12 mouse cellular contexts compared by ENCODE assay signal in the genomic region with DNA sequence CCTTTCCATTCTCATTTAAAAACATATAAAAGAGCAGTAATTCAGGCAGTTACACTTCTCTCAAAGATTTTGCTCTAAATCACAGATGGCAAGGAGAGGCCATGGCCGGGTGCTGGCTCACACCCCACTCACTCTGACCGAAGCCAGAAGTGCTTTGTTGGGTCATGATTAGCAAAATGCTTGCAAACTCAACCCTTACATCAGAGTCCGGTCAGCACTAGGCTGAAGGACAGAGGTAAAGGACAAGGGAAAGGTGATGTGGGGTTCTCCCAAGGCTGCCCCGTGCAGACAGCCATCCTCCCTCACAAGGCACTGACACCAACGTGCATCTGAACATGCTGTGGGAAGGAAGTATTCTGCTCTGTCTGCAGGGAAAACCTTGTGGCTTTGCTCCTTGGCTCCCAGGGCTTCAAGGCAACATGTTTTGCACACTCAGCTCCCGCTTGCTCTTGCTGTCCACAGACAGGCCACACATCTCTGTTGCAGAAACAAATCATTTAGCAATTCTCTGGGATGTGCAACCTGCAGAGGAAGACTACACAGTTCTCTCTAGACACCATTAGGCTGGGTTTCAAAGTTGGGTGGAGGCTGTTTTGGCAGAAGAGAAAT.
A peak's percentile ranks its signal among the peaks of the same experiment; 100 is the strongest.
DNase-seq lines count a peak whose midpoint lies in the region; ATAC-seq and TF ChIP-seq lines count a peak whose summit lies in the region.
"Had no signal": no experiment of that assay in that cellular context is flagged by ENCODE, and none has a peak within 500 bp of the region (broad histone marks: within the 10 kb centered on the region; RNA-seq: fewer than 3 reads in every experiment).

No protein-coding gene starts in this region.

- H3K9ac ChIP-seq in forebrain, embryonic 15.5 days (replicated peaks), result no peak overlapping the region
- H3K9ac ChIP-seq in forebrain, embryonic 12.5 days, result no peak overlapping the region
- H3K9ac ChIP-seq: liver, embryonic 12.5 days; midbrain, embryonic 13.5 days had no signal

- no peak for TF ChIP-seq POLR2A in lung, adult 2 months (IDR thresholded peaks at IDR 0.05; ENCODE audit: borderline replicate concordance, extremely low read depth, low read depth, low read length)
- no peak for TF ChIP-seq POLR2A in cerebellum, adult 2 months (IDR thresholded peaks at IDR 0.05; ENCODE audit: borderline replicate concordance, insufficient read depth, low read length)

- no peaks in the 10 kb centered on the region for H3K9me3 ChIP-seq in forebrain, embryonic 15.5 days
- H3K9me3 ChIP-seq in forebrain, embryonic 12.5 days, result no peaks in the 10 kb centered on the region
- H3K9me3 ChIP-seq: liver, embryonic 12.5 days; midbrain, embryonic 13.5 days had no signal

- WGBS in forebrain, embryonic 15.5 days, result 61% methylated on average over 6 of the region's 6 CpGs
- 77% methylated on average over 6 of the region's 6 CpGs for WGBS in forebrain, embryonic 12.5 days
- WGBS in lung, adult 2 months, result 72% methylated on average over 6 of the region's 6 CpGs
- WGBS in cerebellum, adult 2 months, result 39% methylated on average over 6 of the region's 6 CpGs

- TF ChIP-seq CTCF in lung, adult 2 months (IDR thresholded peaks at IDR 0.05; ENCODE audit: insufficient read depth, low read length), result no peak
- TF ChIP-seq CTCF in cerebellum, adult 2 months (IDR thresholded peaks at IDR 0.05; ENCODE audit: borderline replicate concordance, insufficient read depth, low read depth, low read length), result no peak

- H3K27me3 ChIP-seq in forebrain, embryonic 15.5 days, result no peaks in the 10 kb centered on the region
- no peaks in the 10 kb centered on the region for H3K27me3 ChIP-seq in forebrain, embryonic 12.5 days
- no peaks in the 10 kb centered on the region for H3K27me3 ChIP-seq in cerebellum, adult 2 months (ENCODE audit: control insufficient read depth, insufficient read depth, low read length)
- H3K27me3 ChIP-seq: liver, embryonic 12.5 days; midbrain, embryonic 13.5 days had no signal

- no peak for ATAC-seq in forebrain, embryonic 15.5 days (replicated peaks)
- no peak for ATAC-seq in forebrain, embryonic 12.5 days (ENCODE audit: low FRiP score)
- 0 out of 2 replicates have a peak, but pooled peaks have one; percentile 40 for ATAC-seq in megakaryocyte, adult 5-6 weeks (ENCODE audit: poor library complexity, severe bottlenecking)
- ATAC-seq: liver, embryonic 12.5 days; midbrain, embryonic 13.5 days had no signal

- H3K27ac ChIP-seq in forebrain, embryonic 15.5 days (replicated peaks), result peak overlapping the region; percentile 1; the same call in 1 of the 2 replicates
- H3K27ac ChIP-seq in forebrain, embryonic 12.5 days, result no peak overlapping the region
- no peak overlapping the region for H3K27ac ChIP-seq in cerebellum, adult 2 months (ENCODE audit: insufficient read depth, low read length)
- H3K27ac ChIP-seq: midbrain, embryonic 13.5 days had no signal

- no peaks in the 10 kb centered on the region for H3K36me3 ChIP-seq in forebrain, embryonic 15.5 days
- no peaks in the 10 kb centered on the region for H3K36me3 ChIP-seq in forebrain, embryonic 12.5 days (replicated peaks)
- H3K36me3 ChIP-seq: liver, embryonic 12.5 days; midbrain, embryonic 13.5 days had no signal

- peaks cover 34% of the 10 kb centered on the region for H3K4me1 ChIP-seq in forebrain, embryonic 15.5 days
- H3K4me1 ChIP-seq in forebrain, embryonic 12.5 days, result peaks cover 14% of the 10 kb centered on the region
- peaks cover 5% of the 10 kb centered on the region; the same call in 1 of the 2 replicates for H3K4me1 ChIP-seq in lung, adult 2 months (ENCODE audit: control insufficient read depth, insufficient read depth, low read length)
- peaks cover 8% of the 10 kb centered on the region for H3K4me1 ChIP-seq in cerebellum, adult 2 months (ENCODE audit: control insufficient read depth, insufficient read depth, low read length)
- H3K4me1 ChIP-seq: liver, embryonic 12.5 days had no signal

- DNase-seq in lung, postnatal 25 days (ENCODE audit: low spot score), result peak; percentile 16
- DNase-seq in lung, adult 2 months, result no peak
- DNase-seq in cerebellum, adult 2 months, result peak; percentile 20 to 31
- DNase-seq in kidney, postnatal 4 days, result no peak
- DNase-seq: lung, postnatal 10 days; thymus, postnatal 36 days had no signal

- no peak overlapping the region for H3K4me3 ChIP-seq in forebrain, embryonic 15.5 days
- H3K4me3 ChIP-seq in forebrain, embryonic 12.5 days (replicated peaks), result no peak overlapping the region
- H3K4me3 ChIP-seq in lung, adult 2 months (replicated peaks; ENCODE audit: extremely low read depth, low read depth, low read length), result no peak overlapping the region
- H3K4me3 ChIP-seq in cerebellum, adult 2 months (replicated peaks; ENCODE audit: insufficient read depth, low read depth, low read length), result no peak overlapping the region
- H3K4me3 ChIP-seq: erythroblast, embryonic 14.5 days; liver, embryonic 12.5 days; midbrain, embryonic 13.5 days had no signal

- H3K4me2 ChIP-seq in forebrain, embryonic 15.5 days (replicated peaks), result no peak overlapping the region
- H3K4me2 ChIP-seq in forebrain, embryonic 12.5 days, result no peak overlapping the region
- H3K4me2 ChIP-seq: liver, embryonic 12.5 days; midbrain, embryonic 13.5 days had no signal

Comparison
In these comparisons a context has a peak if more than half of its experiments do, and no peak if none do; other contexts are left out.
1. DNase-seq: peak in lung, postnatal 25 days (single experiment) and cerebellum, adult 2 months (2 of 2); none in lung, adult 2 months (single experiment) and kidney, postnatal 4 days (0 of 2).